Mouse (Mus musculus): ENCODE results near the gene C8g. TPM values are rescaled to one million over a fixed set of nuclear protein-coding genes. Genes with fewer than 3 reads are reported as not detected.
A peak's percentile ranks its signal among the peaks of the same experiment; 100 is the strongest.

The C8g gene
- total RNA-seq, 1 experiment = 2.1 TPM

DNA sequence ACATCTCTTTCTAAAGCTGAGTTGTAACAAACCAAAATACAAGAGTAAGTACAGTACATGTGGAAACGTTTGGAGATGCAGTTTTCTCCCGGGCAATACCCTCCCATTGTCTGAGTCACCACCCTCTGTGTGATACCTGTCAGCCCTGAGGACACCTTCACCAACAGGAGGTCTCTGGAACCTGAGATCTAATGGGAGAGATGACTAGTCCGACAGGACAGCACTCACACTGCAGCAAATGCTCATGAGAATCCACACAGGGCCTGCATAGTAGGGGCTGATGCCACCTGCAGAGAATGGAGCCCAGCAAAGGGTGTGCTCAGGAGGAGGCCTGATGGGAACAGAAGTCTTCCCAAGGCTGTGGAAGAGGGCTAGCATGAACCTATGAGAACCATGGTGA lies 40.1 kb downstream of the C8g start:
- Histone ChIP-seq H3K4me1 (ENCODE audit: control insufficient read depth in 2 of 2, insufficient read depth in 2 of 2, low read length in 2 of 2, poor library complexity in 1 of 2) (peaks cover 0 to 7% of the 10 kb centered on the region in 2 experiments; a peak in 1 of 4 replicates), H3K9ac (ENCODE audit: insufficient read depth, low read depth, low read length, poor library complexity, severe bottlenecking) (no peak overlapping the region), H3K9me3 (ENCODE audit: control insufficient read depth, insufficient read depth, low read depth, low read length) (no peaks in the 10 kb centered on the region), H3K36me3 (ENCODE audit: control insufficient read depth, insufficient read depth, low read length, poor library complexity, severe bottlenecking) (no peaks in the 10 kb centered on the region), H3K4me3 (ENCODE audit: insufficient read depth in 1 of 2, low read depth in 1 of 2, low read length in 2 of 2, poor library complexity in 1 of 2, severe bottlenecking in 1 of 2) (peak overlapping the region; percentile 9 to 68; a peak in 2 of 4 replicates), H3K27ac (ENCODE audit: insufficient read depth, low read depth, low read length, poor library complexity, severe bottlenecking) (no peak overlapping the region)
- no peak for DNase-seq (ENCODE audit: low read depth, low spot score)
- in situ Hi-C loops (cut with MboI; ENCODE audit: low sequenced_read_pairs in 2 of 2, unreplicated experiment in 2 of 2) = no loop called here
- TF ChIP-seq ZNF384 (IDR thresholded peaks at IDR 0.05; ENCODE audit: low read depth, low read length) = no peak
- TF ChIP-seq ZC3H11A (IDR thresholded peaks at IDR 0.05; ENCODE audit: borderline replicate concordance, low read depth, low read length) = no peak
- TF ChIP-seq HCFC1 (IDR thresholded peaks at IDR 0.05; ENCODE audit: borderline replicate concordance, insufficient read depth, low read length) = no peak
- no peak for TF ChIP-seq CHD2 (IDR thresholded peaks at IDR 0.05; ENCODE audit: low read depth, low read length)
- no peak for TF ChIP-seq MAFK (IDR thresholded peaks at IDR 0.05; ENCODE audit: insufficient read depth, low read depth, low read length)

DNA sequence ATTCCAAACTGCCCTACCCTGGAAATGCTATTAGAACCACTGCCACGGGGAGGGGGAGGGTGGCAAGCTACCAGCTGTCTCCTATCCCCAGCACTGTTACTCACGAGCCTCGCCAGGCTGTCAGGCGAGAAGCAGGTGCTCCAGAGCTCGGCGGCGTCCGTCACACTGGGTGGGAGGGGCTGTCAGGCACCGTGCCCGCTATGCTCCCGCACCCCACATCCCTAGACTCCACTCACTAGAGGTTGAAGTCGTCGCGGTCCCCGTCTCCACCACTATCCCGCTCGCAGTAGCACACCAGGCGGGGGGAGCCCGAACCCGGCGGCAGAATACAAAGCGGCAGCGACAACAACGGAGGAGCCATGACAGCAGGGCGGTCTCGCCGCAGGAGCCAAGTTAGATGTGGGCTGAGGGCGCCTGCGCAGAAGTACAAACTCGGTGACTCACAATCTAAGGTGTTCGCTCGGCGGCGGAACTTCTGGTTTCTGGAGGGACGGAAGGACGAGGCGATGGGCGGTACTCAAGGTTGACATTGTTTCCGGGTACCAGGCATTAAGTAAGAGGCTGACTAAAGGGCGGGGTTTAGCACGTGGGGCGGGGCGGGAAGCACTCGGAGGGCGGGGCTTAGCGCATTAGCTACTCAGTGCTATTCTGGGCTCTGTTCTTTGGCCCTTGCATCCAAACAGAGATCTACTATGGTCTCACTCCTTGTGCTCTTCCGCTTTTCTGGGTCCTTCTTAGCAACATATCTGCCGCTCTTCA lies 40.8 kb downstream of the C8g start, which contains the start of gene Paxx:
Gene Paxx (minus strand): TSS at position 544 of the 759 bp plus-strand sequence.
- Histone ChIP-seq H3K9ac (ENCODE audit: insufficient read depth, low read depth, low read length, poor library complexity, severe bottlenecking) (peak within 1 kb of the TSS; percentile 82), H3K27ac (ENCODE audit: insufficient read depth, low read depth, low read length, poor library complexity, severe bottlenecking) (peak within 1 kb of the TSS; percentile 23; the same call in 1 of the 2 replicates), H3K9me3 (ENCODE audit: control insufficient read depth, insufficient read depth, low read depth, low read length) (no peaks in the 10 kb centered on the region), H3K4me3 (ENCODE audit: insufficient read depth in 1 of 2, low read depth in 1 of 2, low read length in 2 of 2, poor library complexity in 1 of 2, severe bottlenecking in 1 of 2) (peak within 1 kb of the TSS; percentile 68 to 79), H3K4me1 (ENCODE audit: control insufficient read depth in 2 of 2, insufficient read depth in 2 of 2, low read length in 2 of 2, poor library complexity in 1 of 2) (peaks cover 0 to 9% of the 10 kb centered on the region in 2 experiments; a peak in 1 of 4 replicates), H3K36me3 (ENCODE audit: control insufficient read depth, insufficient read depth, low read length, poor library complexity, severe bottlenecking) (no peaks in the 10 kb centered on the region)
- in situ Hi-C loops (cut with MboI; ENCODE audit: low sequenced_read_pairs in 2 of 2, unreplicated experiment in 2 of 2) = no loop called here
- DNase-seq (ENCODE audit: low read depth, low spot score) = peak; percentile 97
- TF ChIP-seq HCFC1 (IDR thresholded peaks at IDR 0.05; ENCODE audit: borderline replicate concordance, insufficient read depth, low read length) (no peak), CHD2 (IDR thresholded peaks at IDR 0.05; ENCODE audit: low read depth, low read length) (no peak), ZC3H11A (IDR thresholded peaks at IDR 0.05; ENCODE audit: borderline replicate concordance, low read depth, low read length) (no peak), ZNF384 (IDR thresholded peaks at IDR 0.05; ENCODE audit: low read depth, low read length) (no peak), MAFK (IDR thresholded peaks at IDR 0.05; ENCODE audit: insufficient read depth, low read depth, low read length) (no peak)

DNA sequence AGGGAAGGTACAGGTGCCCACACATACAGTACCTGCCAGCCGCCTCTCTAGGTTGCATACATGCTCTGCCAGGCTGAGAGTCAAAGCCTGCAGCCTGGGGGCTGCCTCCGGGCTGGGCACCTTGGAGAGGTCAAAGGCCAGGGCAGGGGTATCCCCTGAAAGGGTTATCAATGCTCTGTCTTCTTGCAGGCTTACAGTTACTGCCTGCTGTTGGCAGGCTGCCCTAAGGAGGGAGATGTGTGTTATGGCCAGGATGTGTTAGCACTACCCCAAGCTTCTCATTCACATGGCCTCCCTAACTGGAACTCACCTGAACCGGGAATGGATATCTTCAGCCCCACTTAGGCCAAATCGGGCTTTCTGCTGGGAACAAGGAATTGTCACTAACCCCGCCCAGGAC lies 41.4 kb downstream of the C8g start:
- Histone ChIP-seq H3K36me3 (ENCODE audit: control insufficient read depth, insufficient read depth, low read length, poor library complexity, severe bottlenecking) (no peaks in the 10 kb centered on the region), H3K4me3 (ENCODE audit: insufficient read depth in 1 of 2, low read depth in 1 of 2, low read length in 2 of 2, poor library complexity in 1 of 2, severe bottlenecking in 1 of 2) (peak overlapping the region; percentile 68 to 79), H3K4me1 (ENCODE audit: control insufficient read depth in 2 of 2, insufficient read depth in 2 of 2, low read length in 2 of 2, poor library complexity in 1 of 2) (peaks cover 0 to 9% of the 10 kb centered on the region in 2 experiments; a peak in 1 of 4 replicates), H3K27ac (ENCODE audit: insufficient read depth, low read depth, low read length, poor library complexity, severe bottlenecking) (peak overlapping the region; percentile 23; the same call in 1 of the 2 replicates), H3K9ac (ENCODE audit: insufficient read depth, low read depth, low read length, poor library complexity, severe bottlenecking) (no peak overlapping the region; the same call in 1 of the 2 replicates), H3K9me3 (ENCODE audit: control insufficient read depth, insufficient read depth, low read depth, low read length) (no peaks in the 10 kb centered on the region)
- TF ChIP-seq HCFC1 (IDR thresholded peaks at IDR 0.05; ENCODE audit: borderline replicate concordance, insufficient read depth, low read length) (no peak), MAFK (IDR thresholded peaks at IDR 0.05; ENCODE audit: insufficient read depth, low read depth, low read length) (no peak), ZC3H11A (IDR thresholded peaks at IDR 0.05; ENCODE audit: borderline replicate concordance, low read depth, low read length) (no peak), ZNF384 (IDR thresholded peaks at IDR 0.05; ENCODE audit: low read depth, low read length) (no peak), CHD2 (IDR thresholded peaks at IDR 0.05; ENCODE audit: low read depth, low read length) (no peak)
- DNase-seq (ENCODE audit: low read depth, low spot score) = no peak
- in situ Hi-C loops (cut with MboI; ENCODE audit: low sequenced_read_pairs in 2 of 2, unreplicated experiment in 2 of 2) = no loop called here

DNA sequence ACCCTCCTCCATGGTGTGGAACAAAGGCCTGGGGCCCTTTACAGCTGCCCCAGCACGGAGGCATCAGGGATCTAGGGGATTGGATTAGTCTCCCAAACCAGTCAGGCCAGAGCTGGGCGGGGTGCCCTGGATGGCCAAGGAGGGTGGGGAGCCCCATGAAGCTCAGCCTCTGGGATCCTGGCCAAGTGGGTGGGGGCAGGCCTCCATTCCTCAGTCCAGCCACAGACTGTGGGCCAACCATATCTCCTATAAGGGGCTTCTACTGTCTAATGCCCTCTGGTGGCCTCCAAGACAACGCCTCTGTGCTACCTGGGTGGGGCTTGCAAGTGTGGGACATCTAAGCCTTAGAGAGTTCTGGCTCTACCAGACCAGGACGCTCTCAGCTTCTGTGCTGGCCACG lies 42.6 kb downstream of the C8g start:
- no peak for DNase-seq (ENCODE audit: low read depth, low spot score)
- no peak overlapping the region for H3K9ac ChIP-seq (ENCODE audit: insufficient read depth, low read depth, low read length, poor library complexity, severe bottlenecking)
- H3K36me3 ChIP-seq (ENCODE audit: control insufficient read depth, insufficient read depth, low read length, poor library complexity, severe bottlenecking) = no peaks in the 10 kb centered on the region
- H3K27ac ChIP-seq (ENCODE audit: insufficient read depth, low read depth, low read length, poor library complexity, severe bottlenecking) = no peak overlapping the region
- in situ Hi-C loops (cut with MboI; ENCODE audit: low sequenced_read_pairs in 2 of 2, unreplicated experiment in 2 of 2) = no loop called here
- no peak overlapping the region for H3K4me3 ChIP-seq (ENCODE audit: insufficient read depth in 1 of 2, low read depth in 1 of 2, low read length in 2 of 2, poor library complexity in 1 of 2, severe bottlenecking in 1 of 2)
- H3K9me3 ChIP-seq (ENCODE audit: control insufficient read depth, insufficient read depth, low read depth, low read length) = no peaks in the 10 kb centered on the region
- no peak for TF ChIP-seq ZNF384 (IDR thresholded peaks at IDR 0.05; ENCODE audit: low read depth, low read length)
- TF ChIP-seq HCFC1 (IDR thresholded peaks at IDR 0.05; ENCODE audit: borderline replicate concordance, insufficient read depth, low read length) = no peak
- TF ChIP-seq MAFK (IDR thresholded peaks at IDR 0.05; ENCODE audit: insufficient read depth, low read depth, low read length) = no peak
- no peak for TF ChIP-seq ZC3H11A (IDR thresholded peaks at IDR 0.05; ENCODE audit: borderline replicate concordance, low read depth, low read length)
- no peak for TF ChIP-seq CHD2 (IDR thresholded peaks at IDR 0.05; ENCODE audit: low read depth, low read length)
- H3K4me1 ChIP-seq (ENCODE audit: control insufficient read depth in 2 of 2, insufficient read depth in 2 of 2, low read length in 2 of 2, poor library complexity in 1 of 2) = peaks cover 0 to 9% of the 10 kb centered on the region in 2 experiments; a peak in 1 of 4 replicates
